Mouse (Mus musculus): ENCODE data around the gene Cars2.
"Not testable (repeated sequence)": the region's sequence is repeated elsewhere in the genome, so short reads cannot be mapped to it uniquely, and the experiment has no call there.

- not testable (repeated sequence) for TF ChIP-seq POLR2A (IDR thresholded peaks at IDR 0.05; ENCODE audit: control insufficient read depth, extremely low read depth, insufficient read depth, low read length, poor library complexity); CTCF (IDR thresholded peaks at IDR 0.05; ENCODE audit: borderline replicate concordance, control insufficient read depth, extremely low read depth, insufficient read depth, low read length, poor library complexity)
These were observed 914 bp upstream of the Cars2 start for GRCm38 (mm10) chr8:11551497-11551896.

Data from thymus, adult 2 months (tissue).